Mouse (Mus musculus) forelimb bud, embryonic 11.5 days (tissue): ENCODE data around the gene Kcnj12.

Experiments
- DNase-seq: peaks from one replicate; pipeline ENCODE4 v3.0.0-alpha.2; 2012; ENCODE audit warnings: low read depth, low spot score

The Kcnj12 gene

DNA sequence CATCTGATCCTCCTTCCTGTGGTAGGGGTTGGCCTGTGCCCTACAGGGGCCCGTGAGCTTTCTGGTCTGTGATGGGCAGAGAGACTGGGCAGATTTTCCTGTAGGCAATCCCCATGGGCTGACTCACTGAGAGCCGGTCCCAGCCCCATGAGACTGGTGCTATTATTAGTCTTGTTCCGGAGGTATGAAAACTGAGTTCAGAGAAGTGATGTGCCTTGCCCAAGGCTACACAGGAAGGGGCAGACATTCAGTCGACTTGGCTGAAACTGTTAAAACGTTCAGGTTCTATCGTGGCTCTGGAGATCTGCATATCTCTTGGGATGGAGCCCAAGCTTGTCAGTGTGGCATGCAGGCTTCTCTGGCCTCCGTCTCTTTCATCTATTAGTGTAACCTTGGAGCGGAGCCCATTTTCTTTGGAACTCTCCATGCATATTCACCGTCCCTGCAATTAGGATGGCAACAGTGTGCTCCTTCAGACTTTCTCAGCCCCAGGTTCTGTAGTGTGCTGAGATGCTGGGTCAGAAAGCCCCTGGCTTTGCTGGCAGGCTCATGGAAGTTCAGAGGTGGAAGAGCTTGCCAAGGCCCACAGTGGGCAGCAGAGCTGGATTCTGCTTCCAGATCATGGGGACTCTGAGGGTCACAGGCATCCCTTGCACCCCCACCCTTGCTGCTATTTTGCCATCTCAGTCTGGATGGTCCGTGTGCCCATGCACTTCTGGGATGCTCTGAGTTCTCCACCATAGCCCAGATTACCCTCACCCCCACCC lies 37.5 kb downstream of the Kcnj12 start:
- no peak for DNase-seq

DNA sequence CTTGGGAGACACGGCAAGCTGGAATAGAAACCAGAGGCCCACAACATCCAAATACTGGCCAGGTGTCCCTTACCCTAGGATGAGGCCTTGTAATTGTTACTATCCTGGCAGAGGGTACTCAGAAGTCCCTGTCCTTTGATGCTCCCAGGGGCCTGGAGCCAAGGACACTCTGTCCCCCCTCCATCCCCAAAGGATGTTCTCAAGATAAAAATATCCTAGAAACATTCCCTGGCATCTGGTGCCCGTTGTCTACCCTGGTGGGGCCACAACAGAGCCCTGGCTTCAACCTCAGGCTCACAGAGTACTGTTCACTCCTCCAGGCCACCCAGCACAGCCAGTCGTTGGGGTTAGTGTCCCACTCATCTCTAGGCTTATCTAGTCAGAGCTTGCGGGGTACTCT lies 38.3 kb downstream of the Kcnj12 start:
- DNase-seq = no peak

DNA sequence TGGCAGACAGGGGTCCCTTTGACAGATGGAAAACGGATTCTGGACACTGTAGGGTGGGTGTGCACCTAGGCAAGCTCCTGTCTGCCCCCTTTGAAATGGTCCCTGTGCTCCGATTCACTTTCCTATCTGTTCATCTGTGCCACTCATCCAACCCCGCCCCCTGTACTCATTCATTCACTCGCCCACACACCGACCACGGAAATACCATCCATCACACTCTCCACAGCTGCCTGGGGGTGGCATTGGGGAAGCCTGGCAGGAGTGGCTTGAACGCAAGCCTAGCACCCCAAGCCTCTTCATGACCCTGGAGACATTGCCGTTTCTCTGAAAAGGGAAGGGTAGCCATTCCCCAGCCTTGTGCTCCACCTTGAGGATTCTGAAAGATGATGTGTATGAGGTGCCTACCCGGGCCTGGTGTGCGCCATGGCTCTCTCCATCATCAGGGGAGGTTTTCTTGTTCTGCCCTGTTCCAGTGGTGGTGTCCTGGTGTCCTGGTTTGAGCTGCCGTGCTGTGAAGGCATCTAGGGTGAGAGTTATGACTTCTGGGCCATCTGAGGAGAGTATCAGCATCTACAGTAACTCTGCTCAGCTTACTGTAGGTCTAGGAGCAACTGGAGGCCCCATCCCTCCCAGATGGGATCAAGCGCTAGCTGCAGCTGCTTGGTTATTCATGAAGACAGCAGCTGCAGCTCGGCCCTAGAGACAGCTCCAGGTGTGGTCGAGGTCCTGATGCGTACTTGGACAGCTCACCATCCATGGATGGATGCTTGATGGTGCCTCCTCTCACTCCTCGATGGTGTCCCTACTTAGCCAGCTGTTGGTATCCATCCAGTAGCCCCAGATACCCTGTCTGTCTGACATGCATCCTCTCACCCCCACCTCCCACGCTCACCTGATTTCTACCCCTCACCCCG lies 40.4 kb downstream of the Kcnj12 start:
- DNase-seq = no peak

DNA sequence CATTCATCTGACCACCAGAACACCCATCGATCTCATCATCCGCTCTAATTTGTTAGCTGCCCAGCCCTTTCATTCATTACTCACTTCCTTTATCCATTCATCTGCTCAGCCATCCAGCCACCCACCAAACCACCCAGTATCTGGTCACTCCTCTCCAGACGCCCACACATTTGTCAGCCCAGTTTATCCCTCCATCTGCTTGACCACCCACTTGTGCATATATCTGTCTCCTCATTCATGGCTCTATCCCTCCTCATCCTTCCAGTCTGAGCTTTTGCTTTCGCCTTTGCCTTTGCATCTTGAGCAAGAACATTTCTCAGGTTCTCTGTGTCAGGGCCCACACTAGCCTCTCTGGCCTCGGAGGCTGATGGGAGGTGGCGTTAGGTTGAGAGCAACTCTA lies 41.1 kb downstream of the Kcnj12 start:
- no peak for DNase-seq

DNA sequence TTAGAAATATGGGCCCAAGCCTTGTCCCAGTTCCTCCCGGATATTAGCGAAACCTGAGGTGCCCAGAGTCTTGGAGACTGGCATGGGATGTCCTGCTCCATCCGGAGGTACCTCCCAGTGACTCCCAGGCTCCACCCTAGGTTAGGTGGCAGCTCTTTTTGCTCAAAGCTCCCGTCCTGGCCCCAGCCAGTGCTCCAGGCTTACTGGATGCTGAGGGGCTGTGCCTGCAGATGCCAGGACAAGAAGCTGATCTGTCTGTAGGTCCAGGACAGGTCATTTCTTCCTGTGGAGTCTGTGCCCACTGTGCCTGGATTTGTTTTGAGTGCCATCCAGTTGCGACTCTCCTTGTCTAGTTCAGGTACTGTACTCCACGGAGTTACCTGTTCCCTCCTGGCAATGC lies 43.3 kb downstream of the Kcnj12 start:
- no peak for DNase-seq

DNA sequence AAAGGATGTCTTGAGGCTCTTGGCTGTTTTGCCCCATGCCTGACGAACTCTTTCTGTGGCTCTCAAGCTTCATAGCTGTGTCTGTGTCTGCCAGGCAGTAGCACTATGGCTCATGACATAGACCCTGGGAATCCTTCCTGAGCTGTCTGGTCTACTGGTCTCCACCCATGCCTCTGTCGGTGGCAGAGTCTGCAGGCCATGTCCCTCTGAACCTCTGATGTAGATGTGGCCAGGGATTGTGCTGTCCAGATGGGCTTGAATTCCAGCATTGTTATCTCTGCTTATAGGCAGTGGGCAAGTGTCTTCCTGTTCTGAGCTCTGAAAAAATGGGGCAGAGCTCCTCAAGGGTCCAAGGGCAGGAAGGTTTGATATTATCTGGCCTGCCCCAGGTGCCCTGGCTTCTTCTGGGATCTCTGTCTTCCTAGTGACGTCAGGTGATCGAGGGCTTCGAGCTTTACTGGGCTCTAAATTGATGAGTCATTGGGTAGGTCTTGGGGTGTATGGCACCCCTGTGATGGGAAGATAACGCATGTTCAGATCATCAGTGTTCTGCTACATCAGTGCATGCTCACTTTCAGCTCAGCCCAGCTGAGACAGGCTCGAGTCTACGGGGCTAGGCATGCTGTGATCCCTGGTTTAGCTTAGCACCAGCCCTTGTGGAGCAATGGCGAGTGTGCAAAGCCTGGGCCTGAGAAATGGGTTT lies 44.9 kb downstream of the Kcnj12 start:
- no peak for DNase-seq

DNA sequence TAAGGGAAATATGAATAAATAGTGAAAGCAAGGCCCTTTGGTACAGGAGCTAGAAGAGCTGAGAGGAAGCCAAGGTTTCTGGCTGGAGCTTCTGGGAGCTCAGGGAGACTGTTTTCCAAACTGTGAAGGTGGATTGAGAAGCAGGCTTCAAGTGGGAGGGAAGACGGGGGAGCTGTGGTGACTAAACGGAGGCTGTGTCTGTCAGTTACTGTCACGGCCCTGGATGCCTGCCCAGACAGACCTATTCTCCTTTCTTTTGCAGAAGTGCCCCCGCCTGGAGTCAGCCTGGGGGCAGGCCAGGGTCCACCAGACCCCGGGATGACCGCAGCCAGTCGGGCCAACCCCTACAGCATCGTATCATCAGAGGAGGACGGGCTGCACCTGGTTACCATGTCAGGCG lies 46.5 kb downstream of the Kcnj12 start:
- DNase-seq = no peak

DNA sequence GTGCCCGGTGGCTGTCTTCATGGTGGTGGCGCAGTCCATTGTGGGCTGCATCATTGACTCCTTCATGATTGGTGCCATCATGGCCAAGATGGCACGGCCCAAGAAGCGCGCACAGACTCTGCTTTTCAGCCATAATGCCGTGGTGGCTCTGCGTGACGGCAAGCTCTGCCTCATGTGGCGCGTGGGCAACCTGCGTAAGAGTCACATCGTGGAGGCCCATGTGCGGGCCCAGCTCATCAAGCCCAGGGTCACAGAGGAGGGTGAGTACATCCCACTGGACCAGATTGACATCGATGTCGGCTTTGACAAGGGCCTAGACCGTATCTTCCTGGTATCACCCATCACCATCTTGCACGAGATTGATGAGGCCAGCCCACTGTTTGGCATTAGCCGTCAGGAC lies 47.3 kb downstream of the Kcnj12 start:
- DNase-seq = no peak

DNA sequence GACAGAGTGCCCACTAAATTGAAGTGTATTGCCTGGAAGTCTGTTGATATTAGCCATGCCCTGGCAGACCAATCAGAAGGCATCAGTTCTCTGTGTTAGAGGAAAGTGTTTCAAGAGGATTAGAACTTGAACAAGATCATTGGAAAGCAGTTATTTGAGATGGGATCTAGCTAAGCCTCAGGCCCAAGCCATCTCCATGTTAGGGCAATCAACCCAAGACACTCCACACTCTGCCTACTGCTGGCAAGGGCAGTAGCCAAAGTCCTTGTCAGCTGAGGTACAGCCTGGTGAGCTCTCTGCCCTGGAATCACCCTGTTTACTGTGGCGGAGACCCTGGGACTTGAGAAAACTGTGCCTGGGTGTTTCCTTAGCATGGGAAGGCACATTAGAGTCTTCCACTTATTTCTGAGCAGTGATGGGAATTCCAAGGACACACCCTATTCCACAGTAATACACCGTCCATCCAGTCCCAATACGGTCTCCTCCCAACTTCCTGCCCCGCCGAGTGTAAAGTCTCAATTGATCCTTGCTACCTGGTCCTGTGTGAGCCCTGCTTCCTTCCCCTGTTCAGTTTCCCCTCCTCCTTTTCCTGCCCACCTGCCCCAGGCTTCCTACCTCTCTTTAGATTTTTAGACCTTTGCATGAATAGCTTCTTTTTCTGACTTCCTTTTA lies 52.4 kb downstream of the Kcnj12 start:
- DNase-seq = no peak

DNA sequence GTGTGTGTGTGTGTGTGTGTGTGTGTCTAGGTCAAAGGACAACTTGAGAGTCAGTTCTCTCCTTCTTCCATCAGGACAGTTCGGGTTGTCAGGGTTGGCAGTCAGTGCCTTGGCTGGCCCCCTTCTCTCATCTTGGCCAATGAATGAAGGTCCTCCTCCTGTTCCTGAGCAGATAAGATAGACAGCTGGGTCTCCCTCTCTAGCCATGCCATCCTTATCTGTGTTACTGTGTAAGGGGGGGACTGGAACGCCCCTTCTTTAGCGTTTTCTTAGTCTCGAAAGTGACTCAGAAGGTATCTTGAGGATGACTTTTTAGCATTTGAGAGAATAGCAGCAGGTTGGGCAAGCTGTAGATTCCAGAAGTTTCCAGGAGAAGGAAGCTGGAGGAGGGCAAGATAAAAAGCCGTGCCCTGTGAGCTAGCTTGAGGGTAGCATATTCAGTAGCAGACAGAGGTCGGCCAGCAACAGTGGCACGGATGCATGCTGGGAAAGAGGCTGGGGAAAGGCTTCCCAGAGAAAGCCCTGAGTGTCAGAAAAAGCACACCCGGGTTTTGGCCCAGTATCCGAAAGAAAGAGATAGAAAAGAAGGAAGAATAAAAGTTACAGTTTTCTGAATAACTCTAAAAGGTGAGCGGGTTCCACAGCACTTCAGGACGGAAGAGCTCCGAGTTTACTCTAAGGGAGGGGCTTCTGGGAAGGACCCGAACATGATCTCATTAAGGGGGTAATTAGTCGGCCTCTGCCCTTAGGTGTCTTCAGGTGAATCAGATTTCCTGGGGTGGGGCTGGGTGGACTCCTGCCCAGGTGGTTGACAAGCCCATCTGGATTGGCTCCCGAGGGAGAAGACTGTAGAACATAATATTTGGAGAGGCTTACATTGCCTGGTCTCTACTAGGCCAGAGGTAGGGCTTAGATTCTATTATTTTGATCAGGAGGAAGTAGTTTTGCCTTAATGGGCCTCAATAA lies 53.3 kb downstream of the Kcnj12 start:
- DNase-seq = no peak

DNA sequence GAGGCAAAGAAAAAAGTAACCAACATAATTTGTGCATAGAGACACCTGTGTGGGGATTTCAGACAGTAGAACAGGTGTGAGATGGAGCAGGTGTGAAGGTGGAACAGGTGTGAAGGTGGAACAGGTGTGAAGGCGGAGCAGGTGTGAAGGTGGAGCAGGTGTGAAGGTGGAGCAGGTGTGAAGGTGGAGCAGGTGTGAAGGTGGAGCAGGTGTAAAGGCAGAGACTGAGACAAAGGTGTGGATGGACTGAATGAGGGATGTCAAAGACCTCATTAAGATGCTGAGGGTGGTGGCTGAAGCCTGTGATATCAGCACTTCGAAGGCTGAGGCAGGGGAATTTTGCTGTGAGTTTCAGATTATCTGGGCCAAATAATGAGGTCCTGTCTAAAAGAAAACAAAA lies 59.3 kb downstream of the Kcnj12 start:
- no peak for DNase-seq

DNA sequence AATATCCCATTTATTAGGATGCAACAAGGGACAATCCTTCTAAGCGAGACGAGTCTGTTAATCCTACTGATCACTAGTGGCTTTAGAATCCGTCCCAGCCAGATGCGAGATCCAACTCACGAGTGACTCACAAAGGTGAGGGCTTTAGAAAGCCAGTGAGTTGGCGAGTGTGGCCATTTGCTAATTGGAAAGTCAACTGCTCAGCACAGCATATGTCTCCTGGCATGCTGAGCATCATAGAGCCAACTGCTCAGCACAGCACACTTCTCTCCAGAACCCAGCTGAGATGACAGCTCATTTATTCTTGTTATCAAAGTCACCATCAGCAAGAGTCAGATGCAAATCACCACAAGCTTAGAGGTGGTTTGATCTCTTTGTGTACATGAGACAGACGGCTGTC lies 67.8 kb downstream of the Kcnj12 start:
- DNase-seq = no peak

DNA sequence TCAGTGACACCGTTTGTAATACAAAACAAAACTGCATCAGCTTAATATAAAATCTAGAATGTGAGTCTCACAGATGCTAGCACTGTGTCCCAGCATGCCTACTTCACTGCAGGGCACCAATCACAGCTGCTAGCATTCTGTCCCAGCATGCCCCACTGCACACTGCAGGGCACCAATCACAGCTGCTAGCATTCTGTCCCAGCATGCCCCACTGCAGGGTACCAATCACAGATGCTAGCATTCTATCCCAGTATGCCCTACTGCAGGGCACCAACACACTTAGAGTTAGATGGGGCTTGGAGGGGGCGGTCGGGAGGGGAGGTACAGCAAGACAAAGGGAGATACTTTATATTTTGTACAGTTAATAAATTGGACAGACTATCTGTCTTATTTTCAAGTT lies 68.8 kb downstream of the Kcnj12 start:
- no peak for DNase-seq

DNA sequence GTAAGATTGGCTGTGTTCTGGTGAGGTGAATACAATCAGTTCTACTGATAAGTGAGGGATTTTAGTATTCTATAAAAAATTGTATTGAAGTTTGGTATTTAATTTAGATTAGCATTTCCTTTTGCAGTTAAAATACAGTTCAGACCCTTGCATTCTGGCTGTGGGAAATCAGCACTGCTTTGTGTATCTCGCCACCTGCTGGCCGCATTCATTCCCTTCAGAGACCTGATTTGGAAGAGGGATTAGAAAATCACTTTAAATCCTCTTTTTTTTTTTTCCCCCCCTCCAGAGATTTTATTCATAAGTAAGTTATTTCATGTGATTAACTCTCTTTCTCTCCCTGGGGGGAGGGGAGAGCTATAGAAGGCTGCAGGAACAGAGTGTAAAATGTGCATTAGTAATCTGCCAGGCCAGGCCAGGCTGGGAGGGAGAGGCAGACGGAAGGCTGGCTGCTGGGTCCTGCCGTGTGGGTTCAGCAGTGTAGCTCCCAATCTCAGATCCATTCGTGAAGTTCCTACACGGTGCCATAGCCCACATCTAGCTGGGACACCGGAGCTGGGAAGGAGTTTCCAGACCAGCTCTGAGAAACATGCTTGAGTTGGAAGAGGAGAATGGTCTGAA lies 69.4 kb downstream of the Kcnj12 start:
- DNase-seq = peak; percentile 70

DNA sequence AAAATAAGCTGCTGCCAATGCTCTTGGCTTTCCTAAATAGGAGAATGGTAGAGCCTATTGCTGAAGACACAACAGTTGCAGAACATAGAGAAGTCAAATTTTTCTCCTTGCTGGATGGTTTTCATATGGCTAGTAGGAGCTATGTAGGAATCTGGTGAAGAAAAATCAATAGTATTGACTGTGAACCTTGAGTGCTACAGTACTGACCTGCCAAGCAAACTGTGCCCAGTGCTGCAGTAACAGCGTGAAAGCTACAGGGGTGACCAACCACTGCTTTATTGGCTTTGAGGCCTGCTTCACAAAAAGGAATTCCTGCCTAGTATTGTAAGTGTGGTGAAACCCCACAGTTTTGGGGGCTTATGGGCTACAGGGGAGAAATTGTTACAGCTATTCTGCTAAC lies 75.7 kb downstream of the Kcnj12 start:
- DNase-seq = no peak

DNA sequence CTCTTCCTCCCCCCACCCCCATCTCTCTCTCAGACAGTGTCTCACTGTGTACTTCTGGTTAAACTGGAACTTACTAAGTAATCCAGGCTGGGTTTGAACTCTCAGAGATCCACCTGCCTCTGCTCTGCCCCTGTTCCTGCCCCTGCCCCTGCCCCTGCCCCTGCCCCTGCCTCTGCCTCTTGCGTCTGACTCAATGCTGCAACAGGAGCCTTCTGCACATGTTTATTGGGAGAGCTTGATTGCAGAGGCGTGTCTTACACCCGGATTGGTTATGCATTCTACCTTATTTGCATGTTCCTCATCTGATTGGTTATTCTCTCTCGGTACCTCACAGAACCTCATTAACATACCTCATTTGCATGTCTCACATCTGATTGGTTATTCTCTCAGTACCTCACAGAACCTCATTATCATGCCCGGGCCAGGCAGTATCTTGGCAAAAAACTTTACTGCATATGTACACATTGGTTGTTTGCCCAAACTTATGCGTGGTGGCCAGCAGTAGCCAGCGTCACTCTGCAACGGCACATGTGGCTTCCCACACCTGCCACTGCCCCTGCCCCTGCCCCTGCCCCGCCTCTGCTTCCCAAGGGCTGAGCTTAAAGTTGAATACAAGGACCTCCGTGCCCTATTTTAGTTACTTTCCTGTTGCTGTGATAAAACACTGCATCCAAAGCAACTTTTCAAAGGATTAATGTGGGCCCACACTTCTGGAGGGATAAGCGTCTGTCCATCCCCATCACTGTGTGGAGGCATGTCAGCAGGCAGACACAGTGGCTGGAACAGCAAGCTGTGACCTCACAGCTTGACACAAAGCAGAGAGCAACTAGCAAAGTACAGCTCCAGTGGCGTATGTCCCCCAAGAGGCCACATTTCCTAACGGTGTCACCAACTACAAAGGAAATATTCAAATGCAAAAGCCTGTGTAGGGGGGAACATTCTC lies 80.3 kb downstream of the Kcnj12 start:
- no peak for DNase-seq

DNA sequence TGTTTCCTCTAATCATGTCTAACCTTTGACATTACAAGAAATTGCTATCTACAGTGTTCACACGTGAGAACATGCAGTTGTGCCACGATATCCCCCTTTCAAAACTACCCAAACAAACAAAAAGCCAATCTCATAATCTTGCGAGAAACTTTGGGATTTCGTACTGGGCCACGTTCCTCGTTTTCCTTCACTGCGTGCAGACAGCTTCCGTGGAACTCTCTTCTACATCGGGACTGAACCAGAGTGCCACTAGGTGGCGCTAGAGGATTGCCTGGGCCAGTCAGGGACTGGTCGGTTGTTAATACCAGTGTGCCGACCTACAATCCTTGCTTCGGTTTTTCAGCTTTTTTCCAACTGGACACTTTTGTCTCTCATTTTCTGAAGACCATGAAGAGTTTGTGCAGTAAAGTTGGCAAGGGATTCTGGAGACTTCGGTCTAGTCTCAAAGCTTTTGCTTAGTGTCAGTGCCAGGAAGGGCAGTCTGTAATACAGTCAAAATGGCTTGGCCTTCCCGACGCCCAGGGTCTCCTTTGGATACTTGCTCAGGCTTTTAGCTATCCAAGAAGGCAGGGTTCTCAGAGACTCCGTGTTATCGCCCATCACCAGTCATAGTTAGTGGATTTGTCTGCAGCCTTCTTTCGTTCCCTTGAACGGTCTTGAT lies 82.0 kb downstream of the Kcnj12 start:
- DNase-seq = peak; percentile 95

DNA sequence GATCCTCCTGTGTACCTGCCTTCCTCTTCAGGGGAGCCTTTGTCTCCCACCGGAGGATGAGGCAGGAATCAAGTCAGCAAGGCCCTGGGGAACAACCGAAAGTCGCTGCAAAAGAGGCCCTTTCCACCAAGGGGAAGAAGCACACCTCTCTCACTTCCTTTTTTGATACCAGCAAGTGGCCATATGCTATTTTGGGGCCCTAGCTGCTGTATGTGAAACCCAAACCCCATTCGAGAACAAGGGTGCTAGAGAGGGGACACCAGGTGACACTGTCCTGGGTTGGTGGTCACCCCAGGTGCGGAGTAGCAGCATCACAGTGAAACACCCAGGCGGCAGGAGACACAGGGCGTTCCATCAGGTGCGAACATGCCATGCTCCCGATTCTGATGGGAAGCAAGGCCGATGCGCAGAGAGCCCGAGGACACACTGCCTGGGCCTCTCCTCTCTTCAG lies 86.6 kb downstream of the Kcnj12 start:
- DNase-seq = no peak
